Mouse (Mus musculus) cerebellum, adult 11 months (tissue): ENCODE measurements around the gene Nr1i3.

Experiments used
- DNase-seq: peaks from one replicate; pipeline ENCODE4 v3.0.0; 2022

The Nr1i3 gene

GRCm38 (mm10) chr1:171256937-171257548, 43.3 kb downstream of the Nr1i3 start:
- DNase-seq: no peak

- DNase-seq: no peak
Measured at GRCm38 (mm10) chr1:171257781-171258180, 44.0 kb downstream of the Nr1i3 start.

GRCm38 (mm10) chr1:171258921-171259320, 45.2 kb downstream of the Nr1i3 start:
- no peak for DNase-seq

GRCm38 (mm10) chr1:171260316-171260715, 46.5 kb downstream of the Nr1i3 start:
- DNase-seq: no peak

GRCm38 (mm10) chr1:171262594-171263130, 48.9 kb downstream of the Nr1i3 start:
- DNase-seq: no peak

GRCm38 (mm10) chr1:171263185-171263611, 49.4 kb downstream of the Nr1i3 start:
- no peak for DNase-seq

GRCm38 (mm10) chr1:171263666-171264461, 50.1 kb downstream of the Nr1i3 start:
- DNase-seq: no peak

GRCm38 (mm10) chr1:171265971-171266744, 52.4 kb downstream of the Nr1i3 start:
- no peak for DNase-seq

GRCm38 (mm10) chr1:171268341-171268740, 54.6 kb downstream of the Nr1i3 start:
- DNase-seq: no peak

GRCm38 (mm10) chr1:171269848-171270572, 56.2 kb downstream of the Nr1i3 start, which contains the start of gene B4galt3:
TSS of gene B4galt3 (plus strand) at chr1:171270328.
- DNase-seq: peak; percentile 98
